Mouse (Mus musculus) CH12.LX (cell line): ENCODE measurements around the gene Irf5. TPM values are rescaled to one million over a fixed set of nuclear protein-coding genes. Genes with fewer than 3 reads are reported as not detected.

Source experiments
- DNase-seq: peaks from one replicate; pipeline ENCODE4 v3.0.0-alpha.2; 2013; ENCODE audit errors: extremely low read depth
- H3K27ac ChIP-seq: 2 replicates; pipeline ENCODE4 v1.5.1; 2012; ENCODE audit warnings: low read depth, mild to moderate bottlenecking, control low read depth, moderate library complexity; ENCODE audit not compliant: insufficient read depth
- H3K27me3 ChIP-seq: replicated peaks from 2 replicates; pipeline ENCODE3; 2012; ENCODE audit warnings: inconsistent platforms
- H3K36me3 ChIP-seq, 2 experiments: replicated peaks in 1 of 2; 2 replicates each; pipeline versions ENCODE3 to v1.6.1; 2012; ENCODE audit warnings: inconsistent platforms in 1 of 2, low read length in 1 of 2, mild to moderate bottlenecking in 1 of 2, mixed read lengths in 1 of 2, moderate library complexity in 1 of 2; ENCODE audit not compliant: control insufficient read depth in 1 of 2, insufficient read depth in 1 of 2
- H3K4me1 ChIP-seq, 2 experiments: 2 replicates each; pipeline ENCODE4 v1.6.1; 2012; ENCODE audit warnings: inconsistent platforms in 1 of 2, moderate library complexity in 1 of 2; ENCODE audit not compliant: insufficient read depth in 2 of 2, control insufficient read depth in 1 of 2
- H3K4me2 ChIP-seq: 2 replicates; pipeline ENCODE4 v1.6.1; 2012; ENCODE audit warnings: low read depth, mild to moderate bottlenecking, control low read depth; ENCODE audit not compliant: poor library complexity, insufficient read depth, severe bottlenecking
- H3K4me3 ChIP-seq, 3 experiments: fragments of 150-350 bp in 1 of 3; sonication (generic) in 1 of 3; replicated peaks in 1 of 3; 2 replicates each; pipeline versions ENCODE3 to v1.5.1; 2011 to 2012; ENCODE audit warnings: low read depth in 2 of 3, low read length in 2 of 3, mild to moderate bottlenecking in 2 of 3, moderate library complexity in 2 of 3, control low read depth in 1 of 3, improper control_type of control experiment in 1 of 3, inconsistent platforms in 1 of 3, mixed read lengths in 1 of 3; ENCODE audit not compliant: poor library complexity in 1 of 3
- H3K79me2 ChIP-seq: replicated peaks from 2 replicates; pipeline ENCODE4 v1.6.1; 2012; ENCODE audit warnings: mild to moderate bottlenecking, moderate library complexity; ENCODE audit not compliant: control insufficient read depth, poor library complexity, insufficient read depth, severe bottlenecking; ENCODE audit errors: extremely low read depth
- H3K9ac ChIP-seq: 2 replicates; pipeline ENCODE4 v1.6.1; 2012; ENCODE audit warnings: low read depth, mild to moderate bottlenecking, control low read depth, moderate library complexity; ENCODE audit not compliant: insufficient read depth
- H3K9me3 ChIP-seq: replicated peaks from 2 replicates; pipeline ENCODE3; 2012; ENCODE audit warnings: low read length, inconsistent platforms, mixed read lengths
- BHLHE40 ChIP-seq: IDR thresholded peaks from 2 replicates; pipeline ENCODE4 v1.6.1; 2011; ENCODE audit warnings: mild to moderate bottlenecking, low read depth, low read length, improper control_type of control experiment
- CHD2 ChIP-seq: IDR thresholded peaks from 2 replicates; pipeline ENCODE4 v1.6.1; 2011; ENCODE audit warnings: low read length, improper control_type of control experiment
- CTCF ChIP-seq, 2 experiments: IDR thresholded peaks in 1 of 2; conservative IDR thresholded peaks in 1 of 2; 2 replicates each; pipeline ENCODE4 v1.5.1; 2011 to 2012; ENCODE audit warnings: low read depth in 2 of 2, low read length in 2 of 2, improper control_type of control experiment in 1 of 2, inconsistent platforms in 1 of 2, mild to moderate bottlenecking in 1 of 2, moderate library complexity in 1 of 2
- GABPA ChIP-seq: IDR thresholded peaks from 2 replicates; pipeline ENCODE4 v1.6.1; 2012; ENCODE audit warnings: low read depth, low read length, improper control_type of control experiment, inconsistent platforms; ENCODE audit not compliant: insufficient replicate concordance
- JUN ChIP-seq: IDR thresholded peaks from 2 replicates; pipeline ENCODE4 v1.6.1; 2011; ENCODE audit warnings: low read depth, mild to moderate bottlenecking, low read length, improper control_type of control experiment, moderate library complexity; ENCODE audit not compliant: insufficient read depth
- NRF1 ChIP-seq: IDR thresholded peaks from 2 replicates; pipeline ENCODE4 v1.6.1; 2014; ENCODE audit warnings: low read depth, mild to moderate bottlenecking, inconsistent platforms, low read length, improper control_type of control experiment, moderate library complexity
- POLR2A ChIP-seq: IDR thresholded peaks from 2 replicates; pipeline ENCODE4 v1.6.1; 2011; ENCODE audit warnings: low read depth, mild to moderate bottlenecking, improper control_type of control experiment, low read length
- RAD21 ChIP-seq: IDR thresholded peaks from 2 replicates; pipeline ENCODE4 v1.6.1; 2011; ENCODE audit warnings: low read depth, mild to moderate bottlenecking, low read length, improper control_type of control experiment, moderate library complexity
- SMC3 ChIP-seq: IDR thresholded peaks from 2 replicates; pipeline ENCODE4 v1.6.1; 2011; ENCODE audit warnings: low read depth, low read length, improper control_type of control experiment
- TCF12 ChIP-seq: IDR thresholded peaks from 2 replicates; pipeline ENCODE4 v1.6.1; 2014; ENCODE audit warnings: low read depth, mild to moderate bottlenecking, inconsistent platforms, low read length, improper control_type of control experiment
- USF1 ChIP-seq: IDR thresholded peaks from 2 replicates; pipeline ENCODE4 v1.6.1; 2014; ENCODE audit warnings: low read depth, mild to moderate bottlenecking, inconsistent platforms, low read length, improper control_type of control experiment
- USF2 ChIP-seq: conservative IDR thresholded peaks from 2 replicates; pipeline ENCODE4 v1.6.1; 2011; ENCODE audit warnings: low read depth, low read length, improper control_type of control experiment
- ZMIZ1 ChIP-seq: IDR thresholded peaks from 2 replicates; pipeline ENCODE4 v1.6.1; 2012; ENCODE audit warnings: low read depth, mild to moderate bottlenecking, inconsistent platforms, low read length, improper control_type of control experiment
- dilution Hi-C: fragments of 300-500 bp; cut with MboI; formaldehyde crosslinking; loops from 2 replicates; pipeline ENCODE4 v1.14.3; 2020; ENCODE audit warnings: low sequenced_read_pairs; ENCODE audit not compliant: extremely low pct_unique_long_range_greater_than_20kb, extremely low pct_ligation_motif_present
- in situ Hi-C: fragments of 300-500 bp; cut with MboI; formaldehyde crosslinking; loops from 3 replicates; pipeline ENCODE4 v1.14.3; 2019; ENCODE audit warnings: low sequenced_read_pairs, low pct_ligation_motif_present, low pct_unique_long_range_greater_than_20kb, mixed read lengths
- polyA plus RNA-seq: library from polyadenylated mRNA; unstranded; fragments of >175 nt; gene quantifications from 2 replicates; pipeline ENCODE4 v1.2.1, GENCODE M21; 2012; ENCODE audit warnings: low read depth; ENCODE audit not compliant: insufficient read length
- total RNA-seq, 2 experiments: library from RNA; depleted of rRNA; stranded (reverse); fragments of 300-350 nt in 1 of 2; fragments of >200 nt in 1 of 2; gene quantifications; 2 replicates each; pipeline ENCODE4 v1.2.3; 2012 to 2014

The Irf5 gene
- total and polyA plus RNA-seq, 3 experiments = 134 to 158 (median 144) TPM

- in situ Hi-C loops (no loop called here), dilution Hi-C loops (no loop called here)
- no peaks in the 10 kb centered on the region for H3K36me3 ChIP-seq
- no peak overlapping the region for H3K4me3 ChIP-seq
- H3K4me2 ChIP-seq = no peak overlapping the region
- no peaks in the 10 kb centered on the region for H3K79me2 ChIP-seq
- H3K27me3 ChIP-seq = peaks cover 44% of the 10 kb centered on the region
- DNase-seq = no peak
- no peak overlapping the region for H3K9ac ChIP-seq
- TF ChIP-seq CTCF (conservative IDR thresholded peaks at IDR 0.05 in 1 of 2, IDR thresholded peaks at IDR 0.05 in 1 of 2; ENCODE audit: low read depth in 2 of 2, low read length in 2 of 2) (no peak), RAD21 (no peak), TCF12 (no peak), ZMIZ1 (no peak), GABPA (no peak)
- peaks cover 18 to 21% of the 10 kb centered on the region in 2 experiments for H3K4me1 ChIP-seq
- no peak overlapping the region for H3K27ac ChIP-seq
- no peaks in the 10 kb centered on the region for H3K9me3 ChIP-seq
These were observed 43.7 kb upstream of the Irf5 start for GRCm38 (mm10) chr6:29482691-29483090.

- Histone ChIP-seq H3K27me3 (peaks cover 55% of the 10 kb centered on the region), H3K9me3 (no peaks in the 10 kb centered on the region), H3K79me2 (no peaks in the 10 kb centered on the region), H3K36me3 (no peaks in the 10 kb centered on the region), H3K4me2 (peak overlapping the region; percentile 44), H3K9ac (0 out of 2 replicates have a peak overlapping the region, but pooled peaks have one; percentile 7), H3K4me3 (peak overlapping the region; percentile 43 to 58 (median 44)), H3K4me1 (peaks cover 18 to 21% of the 10 kb centered on the region in 2 experiments), H3K27ac (no peak overlapping the region)
- in situ Hi-C loops (no loop called here), dilution Hi-C loops (no loop called here)
- peak; percentile 55 for DNase-seq
- peak; percentile 92 for TF ChIP-seq BHLHE40
- peak; percentile 72 for TF ChIP-seq USF1
- no peak for TF ChIP-seq CHD2
- TF ChIP-seq SMC3 = peak; percentile 77
- TF ChIP-seq CTCF (conservative IDR thresholded peaks at IDR 0.05 in 1 of 2, IDR thresholded peaks at IDR 0.05 in 1 of 2; ENCODE audit: low read depth in 2 of 2, low read length in 2 of 2) = peak; percentile 81 to 93
- peak; percentile 46 for TF ChIP-seq RAD21
- TF ChIP-seq USF2 = peak; percentile 50; the same call in 1 of the 2 replicates
- no peak for TF ChIP-seq JUN
These were observed 41.5 kb upstream of the Irf5 start for GRCm38 (mm10) chr6:29484716-29485559.

GRCm38 (mm10) chr6:29485951-29486350 lies 40.5 kb upstream of the Irf5 start:
- Histone ChIP-seq H3K4me2 (0 out of 2 replicates have a peak overlapping the region, but pooled peaks have one; percentile 44), H3K9me3 (no peaks in the 10 kb centered on the region), H3K27ac (no peak overlapping the region), H3K36me3 (no peaks in the 10 kb centered on the region), H3K27me3 (peaks cover 65% of the 10 kb centered on the region), H3K4me3 (no peak overlapping the region), H3K4me1 (peaks cover 18 to 21% of the 10 kb centered on the region in 2 experiments), H3K79me2 (no peaks in the 10 kb centered on the region), H3K9ac (no peak overlapping the region)
- in situ Hi-C loops (no loop called here), dilution Hi-C loops (no loop called here)
- 0 out of 2 replicates have a peak, but pooled peaks have one; percentile 21 for TF ChIP-seq POLR2A
- no peak for TF ChIP-seq NRF1
- peak; percentile 25 for DNase-seq
